Mouse (Mus musculus) ES-Bruce4 (cell line): ENCODE results near the gene Eif4g1. TPM values are rescaled to one million over a fixed set of nuclear protein-coding genes. Genes with fewer than 3 reads are reported as not detected.

ENCODE experiments used
- H3K27ac ChIP-seq: 2 replicates; pipeline ENCODE4 v1.5.1; 2012; ENCODE audit warnings: low read length, inconsistent platforms; ENCODE audit not compliant: insufficient read depth
- H3K27me3 ChIP-seq: 2 replicates; pipeline ENCODE4 v1.6.1; 2012; ENCODE audit warnings: mild to moderate bottlenecking, low read length, inconsistent platforms; ENCODE audit not compliant: control insufficient read depth, poor library complexity, insufficient read depth, severe bottlenecking
- H3K36me3 ChIP-seq: 2 replicates; pipeline ENCODE4 v1.6.1; 2012; ENCODE audit warnings: inconsistent platforms, mild to moderate bottlenecking, low read length, moderate library complexity; ENCODE audit not compliant: control insufficient read depth, poor library complexity, insufficient read depth, severe bottlenecking
- H3K4me1 ChIP-seq: one replicate; pipeline ENCODE4 v1.8.1; 2011; ENCODE audit warnings: low read length; ENCODE audit not compliant: control insufficient read depth, insufficient read depth
- H3K4me3 ChIP-seq: 2 replicates; pipeline ENCODE4 v1.5.1; 2011; ENCODE audit warnings: low read depth, mild to moderate bottlenecking, low read length
- H3K9ac ChIP-seq: 2 replicates; pipeline ENCODE4 v1.6.1; 2012; ENCODE audit warnings: low read depth, mild to moderate bottlenecking, inconsistent platforms; ENCODE audit not compliant: poor library complexity, severe bottlenecking
- H3K9me3 ChIP-seq: replicated peaks from 2 replicates; pipeline ENCODE4 v1.6.1; 2012; ENCODE audit warnings: mild to moderate bottlenecking, low read length, inconsistent platforms; ENCODE audit not compliant: control insufficient read depth, poor library complexity, insufficient read depth, severe bottlenecking
- CTCF ChIP-seq: IDR thresholded peaks from one replicate; pipeline ENCODE4 v1.8.1; 2011; ENCODE audit warnings: low read depth, low read length
- EP300 ChIP-seq: IDR thresholded peaks from 2 replicates; pipeline ENCODE4 v1.6.1; 2011; ENCODE audit warnings: low read depth, low read length; ENCODE audit not compliant: insufficient read depth
- POLR2A ChIP-seq: IDR thresholded peaks from one replicate; pipeline ENCODE4 v1.8.1; 2011; ENCODE audit warnings: low read length; ENCODE audit not compliant: insufficient read depth
- polyA plus RNA-seq: library from polyadenylated mRNA; stranded (reverse); fragments of >200 nt; gene quantifications from 2 replicates; pipeline ENCODE4 v1.2.4, GENCODE M21; 2011; ENCODE audit warnings: low read depth; ENCODE audit not compliant: missing spikeins, insufficient read depth, insufficient read length

Gene Eif4g1
- polyA plus RNA-seq, 1 experiment = 462 TPM

DNA sequence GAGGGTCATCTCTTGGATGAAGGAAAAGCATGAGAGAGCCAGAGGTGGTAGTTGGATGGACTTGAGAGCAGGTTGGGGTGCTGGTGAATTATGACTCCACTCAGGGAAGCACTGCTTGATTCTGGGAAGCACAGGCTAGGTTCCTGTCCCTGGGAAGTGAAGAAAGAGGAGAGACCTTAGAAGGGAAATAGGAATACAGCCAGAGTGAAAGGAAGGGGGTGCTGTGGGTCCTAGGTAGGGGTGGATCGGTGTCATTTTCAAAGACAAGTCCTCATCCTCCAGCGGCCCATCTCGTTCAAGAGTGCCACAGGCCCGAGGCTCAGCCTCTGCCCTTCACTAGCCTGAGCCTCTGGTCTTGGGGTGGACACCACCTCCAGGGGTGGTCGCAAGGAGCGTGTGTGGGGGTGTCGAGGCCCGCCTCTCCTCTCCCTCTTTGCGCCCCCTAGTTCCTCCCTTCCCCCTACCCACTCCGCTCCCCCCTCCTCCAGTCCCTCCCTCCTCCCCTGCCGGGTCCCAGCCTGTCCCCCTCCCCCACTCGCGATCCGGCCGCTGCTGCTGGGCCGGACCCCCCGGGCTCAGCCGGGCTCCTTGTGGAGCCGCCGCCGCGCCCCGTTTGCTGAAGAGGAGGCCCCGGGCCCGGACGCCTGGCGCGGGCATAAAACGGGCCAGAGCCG lies 64.3 kb downstream of the Eif4g1 start:
- H3K4me3 ChIP-seq = peak overlapping the region; percentile 45
- H3K27ac ChIP-seq = no peak overlapping the region
- no peaks in the 10 kb centered on the region for H3K36me3 ChIP-seq
- peaks cover 2% of the 10 kb centered on the region for H3K4me1 ChIP-seq
- H3K9me3 ChIP-seq = no peaks in the 10 kb centered on the region
- TF ChIP-seq CTCF = no peak
- no peak for TF ChIP-seq POLR2A
- no peak for TF ChIP-seq EP300
- peaks cover 3% of the 10 kb centered on the region; the same call in 1 of the 2 replicates for H3K27me3 ChIP-seq
- H3K9ac ChIP-seq = peak overlapping the region; percentile 84

- Histone ChIP-seq H3K4me3 (peak within 1 kb of the TSS; percentile 45), H3K36me3 (no peaks in the 10 kb centered on the region), H3K27me3 (peaks cover 3% of the 10 kb centered on the region; the same call in 1 of the 2 replicates), H3K27ac (no peak within 1 kb of the TSS), H3K9ac (peak within 1 kb of the TSS; percentile 84), H3K9me3 (no peaks in the 10 kb centered on the region), H3K4me1 (peaks cover 2% of the 10 kb centered on the region)
- no peak for TF ChIP-seq POLR2A
- TF ChIP-seq EP300 = no peak
- TF ChIP-seq CTCF = no peak
Measured at GRCm38 (mm10) chr16:20732925-20733730, 65.0 kb downstream of the Eif4g1 start, which contains the start of gene Chrd. Gene Chrd (plus strand): TSS chr16:20733127.

DNA sequence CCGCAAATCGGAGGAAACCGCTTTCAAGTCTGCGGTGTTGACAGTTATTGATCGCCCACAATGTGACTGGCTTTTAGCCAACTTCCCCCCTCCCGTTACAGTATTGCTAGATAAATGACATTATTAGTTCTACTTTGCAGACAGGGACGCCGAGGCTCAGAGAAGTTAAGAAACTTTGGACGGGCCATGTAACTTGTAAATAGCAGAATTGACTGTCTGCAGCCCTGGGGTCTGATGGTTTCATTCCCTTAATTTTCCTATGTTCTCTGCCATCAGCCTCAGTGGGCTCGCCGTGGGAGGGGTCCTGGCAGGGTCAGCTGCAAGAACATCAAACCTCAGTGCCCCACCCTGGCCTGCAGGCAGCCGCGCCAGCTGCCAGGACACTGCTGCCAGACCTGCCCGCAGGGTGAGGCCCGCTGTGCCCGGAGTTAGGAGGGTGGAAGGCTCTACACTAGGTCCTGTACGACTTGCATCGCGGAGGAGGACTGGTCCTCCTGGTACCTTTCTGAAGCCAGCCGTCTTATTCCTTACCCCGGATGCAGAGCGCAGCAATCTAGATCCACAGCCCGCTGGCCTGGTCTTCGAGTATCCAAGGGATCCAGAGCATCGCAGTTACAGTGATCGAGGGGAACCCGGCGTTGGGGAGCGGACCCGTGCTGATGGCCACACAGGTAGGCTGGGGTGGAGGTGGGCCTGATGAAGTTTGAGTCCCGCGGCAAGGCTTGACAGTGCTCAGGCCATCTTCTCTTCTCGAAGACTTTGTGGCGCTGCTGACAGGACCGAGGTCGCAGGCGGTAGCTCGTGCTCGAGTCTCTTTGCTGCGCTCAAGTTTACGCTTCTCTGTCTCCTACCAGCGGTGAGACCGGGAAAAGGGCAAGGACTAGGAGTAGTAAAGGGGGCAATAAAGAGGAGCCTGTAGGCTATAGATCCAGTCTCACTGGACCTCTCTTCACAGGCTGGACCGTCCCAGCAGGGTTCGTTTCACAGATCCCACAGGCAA lies 65.9 kb downstream of the Eif4g1 start, which contains the start of gene Thpo:
TSS of gene Thpo (minus strand) at position 781 of the 1,000 bp plus-strand sequence.
- H3K4me3 ChIP-seq = peak within 1 kb of the TSS; percentile 45
- H3K27ac ChIP-seq = no peak within 1 kb of the TSS
- peaks cover 2% of the 10 kb centered on the region for H3K4me1 ChIP-seq
- TF ChIP-seq POLR2A (no peak), EP300 (no peak), CTCF (no peak)
- no peaks in the 10 kb centered on the region for H3K36me3 ChIP-seq
- H3K9me3 ChIP-seq = no peaks in the 10 kb centered on the region
- peaks cover 3% of the 10 kb centered on the region; the same call in 1 of the 2 replicates for H3K27me3 ChIP-seq
- H3K9ac ChIP-seq = peak within 1 kb of the TSS; percentile 84

GRCm38 (mm10) chr16:20735651-20736050 lies 67.5 kb downstream of the Eif4g1 start:
- H3K9ac ChIP-seq = no peak overlapping the region
- TF ChIP-seq CTCF = no peak
- no peak for TF ChIP-seq POLR2A
- TF ChIP-seq EP300 = no peak
- H3K9me3 ChIP-seq = no peaks in the 10 kb centered on the region
- H3K27me3 ChIP-seq = peaks cover 3% of the 10 kb centered on the region; the same call in 1 of the 2 replicates
- H3K4me3 ChIP-seq = no peak overlapping the region
- H3K36me3 ChIP-seq = no peaks in the 10 kb centered on the region
- H3K27ac ChIP-seq = no peak overlapping the region
- H3K4me1 ChIP-seq = peaks cover 2% of the 10 kb centered on the region

DNA sequence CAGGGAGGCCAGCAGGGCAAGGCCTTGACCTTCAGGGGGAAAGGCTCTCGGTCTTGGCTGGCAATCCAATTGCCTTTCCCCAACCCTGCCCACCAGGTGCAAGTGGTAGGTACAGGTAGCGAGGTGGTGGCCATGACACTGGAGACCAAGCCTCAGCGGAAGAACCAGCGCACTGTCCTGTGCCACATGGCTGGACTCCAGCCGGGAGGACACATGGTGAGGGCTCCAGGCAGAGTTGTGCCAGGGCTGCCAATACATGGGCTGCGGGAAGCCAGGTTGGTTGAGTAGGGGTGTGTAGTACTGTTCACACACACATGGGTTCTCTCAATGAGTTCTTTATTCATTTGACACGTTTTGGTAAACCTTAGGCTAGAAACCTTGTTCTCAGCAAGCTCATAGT lies 68.1 kb downstream of the Eif4g1 start:
- TF ChIP-seq EP300 (no peak), CTCF (no peak), POLR2A (no peak)
- Histone ChIP-seq H3K9ac (no peak overlapping the region), H3K4me1 (peaks cover 2% of the 10 kb centered on the region), H3K9me3 (no peaks in the 10 kb centered on the region), H3K4me3 (no peak overlapping the region), H3K27me3 (peaks cover 3% of the 10 kb centered on the region; the same call in 1 of the 2 replicates), H3K27ac (no peak overlapping the region), H3K36me3 (no peaks in the 10 kb centered on the region)
